Mouse (Mus musculus) limb, embryonic 14.5 days (tissue): ENCODE measurements around the gene Ebf4. TPM values are rescaled to one million over a fixed set of nuclear protein-coding genes. Genes with fewer than 3 reads are reported as not detected.
A peak's percentile ranks its signal among the peaks of the same experiment; 100 is the strongest.

ENCODE experiments used
- ATAC-seq: fragments of 200-750 bp; cut with Nextera tagmentation; 2 replicates; pipeline ENCODE4 v1.8.0; 2017; ENCODE audit warnings: low read depth, moderate number of reproducible peaks, moderate TSS enrichment; ENCODE audit not compliant: low FRiP score
- DNase-seq: peaks from one replicate; pipeline ENCODE4 v3.0.0-alpha.2; 2015; ENCODE audit warnings: low spot score
- H3K27ac ChIP-seq: fragments of 300-500 bp; sonication (generic); replicated peaks from 2 replicates; pipeline ENCODE4 v1.5.1; 2014; ENCODE audit warnings: low read depth, mild to moderate bottlenecking, low read length, moderate library complexity, mixed read lengths
- H3K27me3 ChIP-seq: fragments of 300-500 bp; sonication (generic); 2 replicates; pipeline ENCODE4 v1.6.1; 2014; ENCODE audit warnings: low read length, mixed read lengths; ENCODE audit not compliant: control insufficient read depth, insufficient read depth
- H3K36me3 ChIP-seq: fragments of 300-500 bp; sonication (generic); 2 replicates; pipeline ENCODE4 v1.6.1; 2014; ENCODE audit warnings: mild to moderate bottlenecking, low read length, moderate library complexity, mixed read lengths; ENCODE audit not compliant: control insufficient read depth, insufficient read depth
- H3K4me1 ChIP-seq: fragments of 300-500 bp; sonication (generic); 2 replicates; pipeline ENCODE4 v1.6.1; 2014; ENCODE audit warnings: antibody characterized with exemption, low read length, mixed read lengths; ENCODE audit not compliant: control insufficient read depth, insufficient read depth
- H3K4me2 ChIP-seq: fragments of 300-500 bp; sonication (generic); replicated peaks from 2 replicates; pipeline ENCODE4 v1.6.1; 2014; ENCODE audit warnings: low read depth, mild to moderate bottlenecking, low read length, moderate library complexity; ENCODE audit not compliant: severe bottlenecking
- H3K4me3 ChIP-seq: fragments of 300-500 bp; sonication (generic); replicated peaks from 2 replicates; pipeline ENCODE4 v1.5.1; 2014; ENCODE audit warnings: low read length
- H3K9ac ChIP-seq: fragments of 300-500 bp; sonication (generic); 2 replicates; pipeline ENCODE4 v1.6.1; 2014; ENCODE audit warnings: mild to moderate bottlenecking, low read depth, low read length, moderate library complexity; ENCODE audit not compliant: severe bottlenecking
- H3K9me3 ChIP-seq: fragments of 300-500 bp; sonication (generic); 2 replicates; pipeline ENCODE4 v1.6.1; 2016; ENCODE audit warnings: low read length; ENCODE audit not compliant: control insufficient read depth
- POLR2A ChIP-seq: fragments of 200-500 bp; IDR thresholded peaks from 2 replicates; pipeline ENCODE4 v1.8.0; 2012; ENCODE audit warnings: inconsistent platforms, mild to moderate bottlenecking, moderate library complexity, borderline replicate concordance; ENCODE audit not compliant: insufficient read depth, insufficient read length; ENCODE audit errors: extremely low read depth
- WGBS: fragments of 180-500 bp; shearing (Covaris S2); extraction: QIAGEN DNeasy Blood & Tissue Kit; methylation state at CpG from one replicate; pipeline ENCODE4 v1.1.7; 2014; 5-methylcytosine and 5-hydroxymethylcytosine counted together
- polyA plus RNA-seq, 2 experiments: library from polyadenylated mRNA; depleted of rRNA in 1 of 2; stranded (reverse) in 1 of 2; unstranded in 1 of 2; fragments of >200 nt; fragmentation: Nextera tagmentation in 1 of 2; extraction: Ambion mirVana in 1 of 2; gene quantifications; 2 replicates each; pipeline versions ENCODE4 v1.2.1 to v1.2.3; 2012 to 2014

Ebf4 gene
- polyA plus RNA-seq, 2 experiments, result 5.7 to 27.4 TPM

DNA sequence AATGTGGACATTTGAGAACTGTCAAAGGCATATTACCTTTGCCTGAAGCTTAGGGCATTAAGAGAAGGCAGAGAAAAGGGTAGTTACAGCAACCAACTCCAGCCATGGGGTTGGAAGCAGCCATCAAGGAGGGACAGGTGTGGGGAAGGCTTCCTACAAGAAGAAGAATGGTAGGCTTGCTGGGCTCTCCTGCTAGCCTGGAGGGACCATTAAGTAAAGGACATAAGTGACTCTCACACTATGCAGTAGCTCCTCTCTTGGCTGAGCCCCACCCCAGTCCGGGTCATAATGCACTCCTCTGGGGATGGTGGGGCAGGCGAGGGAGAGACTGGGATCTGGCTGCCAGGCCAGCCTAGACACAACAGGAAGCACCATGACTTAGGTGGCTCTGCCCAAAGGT, 111.2 kb downstream of the Ebf4 start, which contains the start of gene Tmem239:
Gene Tmem239 (plus strand): TSS at position 301 of the 400 bp plus-strand sequence.
- no peak for ATAC-seq
- Histone ChIP-seq H3K27me3 (no peaks in the 10 kb centered on the region), H3K4me1 (peaks cover 26% of the 10 kb centered on the region), H3K4me2 (no peak within 1 kb of the TSS), H3K9me3 (no peaks in the 10 kb centered on the region), H3K36me3 (no peaks in the 10 kb centered on the region), H3K4me3 (no peak within 1 kb of the TSS), H3K27ac (no peak within 1 kb of the TSS), H3K9ac (no peak within 1 kb of the TSS)
- DNase-seq, result no peak
- WGBS, result 79% methylated on average over 2 of the region's 2 CpGs
- TF ChIP-seq POLR2A, result no peak

DNA sequence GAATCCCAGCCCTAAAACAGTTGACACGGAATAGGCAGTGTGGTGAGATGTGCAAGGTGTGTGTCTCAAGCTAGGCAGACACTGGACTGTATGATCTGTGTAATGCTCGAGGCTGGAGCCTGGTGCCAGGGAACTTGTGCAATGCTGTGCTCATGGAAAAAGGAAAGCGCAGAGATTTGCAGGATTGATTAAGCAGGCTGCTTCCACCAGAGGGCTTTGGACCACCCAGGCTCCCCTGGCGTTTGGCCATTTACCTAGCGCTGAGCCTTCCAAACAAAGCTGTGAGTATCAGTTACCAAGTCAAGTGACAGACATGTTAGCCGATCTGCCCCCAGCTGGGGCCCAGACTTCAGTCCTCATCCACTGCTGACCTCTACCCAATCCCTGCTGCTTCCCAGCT, 113.2 kb downstream of the Ebf4 start:
- no peak overlapping the region for H3K4me2 ChIP-seq
- ATAC-seq (peak; percentile 69; the same call in 1 of the 2 replicates), DNase-seq (peak; percentile 85)
- TF ChIP-seq POLR2A, result no peak
- no peak overlapping the region for H3K4me3 ChIP-seq
- 9% methylated on average over 6 of the region's 6 CpGs for WGBS
- no peak overlapping the region for H3K9ac ChIP-seq
- peaks cover 31% of the 10 kb centered on the region for H3K4me1 ChIP-seq
- no peaks in the 10 kb centered on the region for H3K9me3 ChIP-seq
- no peaks in the 10 kb centered on the region for H3K27me3 ChIP-seq
- H3K36me3 ChIP-seq, result no peaks in the 10 kb centered on the region
- peak overlapping the region; percentile 53; the same call in 1 of the 2 replicates for H3K27ac ChIP-seq

DNA sequence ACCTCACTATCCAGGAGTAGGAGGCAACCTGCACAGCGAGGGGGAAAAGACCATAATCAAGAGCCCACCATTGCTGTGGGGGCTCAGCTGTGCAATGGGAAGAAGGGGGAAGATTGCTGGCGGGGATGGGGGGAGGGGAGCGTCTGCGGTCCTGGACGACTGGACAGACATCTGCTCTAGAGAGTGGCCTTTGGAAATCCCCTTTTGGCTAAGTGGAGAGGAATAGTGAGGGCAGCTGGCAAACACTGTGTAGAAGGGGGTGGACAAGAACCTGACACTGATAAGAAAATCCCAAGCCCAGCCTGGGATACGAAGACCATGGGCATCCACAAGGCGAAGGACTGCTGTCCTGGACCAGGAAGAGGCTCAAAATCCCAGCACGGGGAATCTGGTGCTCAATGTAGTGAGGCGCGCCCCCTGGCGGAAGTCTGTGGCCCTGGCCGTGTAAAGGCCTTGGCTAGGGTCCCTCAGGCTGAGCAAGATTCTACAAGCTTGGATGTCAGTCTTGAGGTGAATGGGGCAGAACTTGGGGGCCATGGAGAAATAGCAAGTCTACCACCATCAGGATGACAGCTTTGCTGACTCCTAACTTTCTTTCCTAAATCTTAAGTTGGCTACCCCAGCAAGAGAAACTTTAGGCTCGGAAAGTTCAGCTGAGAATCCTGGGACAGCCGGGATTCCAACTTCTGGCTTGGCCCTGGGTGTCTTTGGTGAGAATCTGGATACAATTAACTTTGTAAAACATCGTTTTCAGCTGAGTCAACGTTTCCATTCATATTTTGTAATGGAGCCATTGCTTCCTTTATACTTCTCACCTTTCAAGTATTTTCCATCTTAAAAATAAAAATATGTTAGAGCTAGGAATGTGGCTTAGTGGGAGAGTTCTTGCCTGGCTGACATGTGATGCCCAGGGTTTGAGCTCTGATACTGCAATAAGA, 116.9 kb downstream of the Ebf4 start:
- Histone ChIP-seq H3K27ac (peak overlapping the region; percentile 11), H3K9me3 (no peaks in the 10 kb centered on the region), H3K36me3 (0 out of 2 replicates have a peak, but pooled peaks cover 5% of the 10 kb centered on the region), H3K4me3 (no peak overlapping the region), H3K4me2 (no peak overlapping the region), H3K9ac (no peak overlapping the region), H3K27me3 (no peaks in the 10 kb centered on the region), H3K4me1 (peaks cover 31% of the 10 kb centered on the region)
- DNase-seq (peak; percentile 87), ATAC-seq (peak; percentile 72)
- no peak for TF ChIP-seq POLR2A
- WGBS, result 34% methylated on average over 16 of the region's 16 CpGs

DNA sequence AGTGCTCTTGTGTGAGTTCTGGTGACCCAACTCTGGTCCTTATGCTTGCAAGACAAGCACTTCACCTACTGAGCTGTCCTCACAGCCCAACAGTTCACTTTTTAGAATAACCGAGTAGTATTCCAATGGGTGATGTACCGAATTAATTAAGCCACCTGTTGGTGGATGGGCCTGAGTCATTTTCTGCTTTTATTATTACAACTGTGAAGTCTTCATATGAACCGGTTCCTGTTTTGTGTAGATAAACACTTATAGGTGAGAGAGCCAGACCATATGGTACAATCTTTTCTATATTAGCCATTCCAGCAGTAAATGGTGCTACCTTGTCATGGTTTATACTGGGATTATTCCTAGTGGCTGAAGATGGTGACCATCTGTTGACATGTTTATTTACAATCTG, 117.8 kb downstream of the Ebf4 start:
- H3K9me3 ChIP-seq, result no peaks in the 10 kb centered on the region
- 84% methylated on average over 3 of the region's 3 CpGs for WGBS
- peaks cover 27% of the 10 kb centered on the region for H3K4me1 ChIP-seq
- no peak overlapping the region for H3K9ac ChIP-seq
- no peak overlapping the region for H3K4me2 ChIP-seq
- H3K27ac ChIP-seq, result no peak overlapping the region
- TF ChIP-seq POLR2A, result no peak
- ATAC-seq (no peak), DNase-seq (no peak)
- H3K27me3 ChIP-seq, result no peaks in the 10 kb centered on the region
- 0 out of 2 replicates have a peak, but pooled peaks cover 5% of the 10 kb centered on the region for H3K36me3 ChIP-seq
- no peak overlapping the region for H3K4me3 ChIP-seq

DNA sequence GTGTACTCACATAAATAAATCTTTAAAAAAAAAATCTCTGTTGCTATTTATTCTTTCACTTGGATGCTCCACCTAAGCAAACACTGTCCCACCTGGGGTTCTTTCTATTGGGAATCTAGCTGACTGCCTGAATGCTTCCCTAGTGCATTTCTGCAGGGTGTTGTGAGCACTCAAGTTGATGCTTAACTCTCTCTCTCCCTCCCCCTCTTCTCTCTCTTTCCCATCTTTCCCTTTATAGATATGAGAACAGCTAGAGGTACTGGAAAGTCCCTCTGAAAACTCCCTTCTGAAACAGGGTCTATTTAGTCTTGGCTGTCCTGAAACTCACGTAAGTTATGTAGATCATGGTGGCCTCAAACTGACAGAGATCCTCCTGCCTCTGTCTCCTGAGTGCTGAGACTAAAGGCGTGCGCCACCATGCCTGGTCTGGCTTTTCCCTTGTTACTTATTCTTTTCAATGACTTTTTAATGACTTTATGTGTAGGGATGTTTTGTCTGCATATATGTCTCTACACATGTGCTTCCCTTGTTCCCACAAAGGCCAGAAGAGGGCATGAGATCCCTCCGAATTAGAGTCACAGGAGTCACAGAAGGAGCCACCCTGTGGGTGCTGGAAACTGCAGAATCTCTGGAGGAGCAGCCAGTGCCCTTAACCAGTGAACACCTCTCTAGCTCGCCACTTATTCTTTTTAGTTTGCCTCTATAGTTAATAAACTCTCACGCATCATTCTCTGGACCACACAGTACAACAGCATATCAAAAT, 119.3 kb downstream of the Ebf4 start:
- Histone ChIP-seq H3K4me1 (peaks cover 13% of the 10 kb centered on the region), H3K9me3 (no peaks in the 10 kb centered on the region), H3K27ac (no peak overlapping the region), H3K9ac (no peak overlapping the region), H3K27me3 (no peaks in the 10 kb centered on the region), H3K4me2 (no peak overlapping the region), H3K4me3 (no peak overlapping the region), H3K36me3 (peaks cover 14% of the 10 kb centered on the region)
- 81% methylated on average over 6 of the region's 6 CpGs for WGBS
- TF ChIP-seq POLR2A, result no peak
- no peak for DNase-seq
- ATAC-seq, result no peak

Other genes starting within 250 kb of the Ebf4 start
- 0.05 and 0.10 TPM in 2 replicates for gene Tgm6, start 182.8 kb upstream of the Ebf4 start, polyA plus RNA-seq (2012; rRNA removed)
- gene Tgm6, start 182.8 kb upstream of the Ebf4 start, polyA plus RNA-seq (2014; fragmentation: Nextera tagmentation; extraction: Ambion mirVana), result 0.07 TPM in 1 of 2 replicates, not detected in the other
- 423 and 497 TPM in 2 replicates for gene Snrpb, start 115.8 kb upstream of the Ebf4 start, polyA plus RNA-seq (2012; rRNA removed)
- gene Snrpb, start 115.8 kb upstream of the Ebf4 start, polyA plus RNA-seq (2014; fragmentation: Nextera tagmentation; extraction: Ambion mirVana), result 578 and 606 TPM in 2 replicates
- 0.04 TPM in 2 replicates for gene Tmc2, start 100.0 kb upstream of the Ebf4 start, polyA plus RNA-seq (2012; rRNA removed)
- not detected in 2 replicates for gene Tmc2, start 100.0 kb upstream of the Ebf4 start, polyA plus RNA-seq (2014; fragmentation: Nextera tagmentation; extraction: Ambion mirVana)
- 319 and 357 TPM in 2 replicates for gene Nop56, start 20.7 kb upstream of the Ebf4 start, polyA plus RNA-seq (2012; rRNA removed)
- gene Nop56, start 20.7 kb upstream of the Ebf4 start, polyA plus RNA-seq (2014; fragmentation: Nextera tagmentation; extraction: Ambion mirVana), result 253 and 255 TPM in 2 replicates
- gene Idh3b, start 10.6 kb upstream of the Ebf4 start, polyA plus RNA-seq (2012; rRNA removed), result 181 and 193 TPM in 2 replicates
- 164 and 169 TPM in 2 replicates for gene Idh3b, start 10.6 kb upstream of the Ebf4 start, polyA plus RNA-seq (2014; fragmentation: Nextera tagmentation; extraction: Ambion mirVana)
- gene Cpxm1, start 102.4 kb downstream of the Ebf4 start, polyA plus RNA-seq (2012; rRNA removed), result 112 and 129 TPM in 2 replicates
- gene Cpxm1, start 102.4 kb downstream of the Ebf4 start, polyA plus RNA-seq (2014; fragmentation: Nextera tagmentation; extraction: Ambion mirVana), result 108 and 125 TPM in 2 replicates
- not detected in 2 replicates for gene Gm28372, start 110.1 kb downstream of the Ebf4 start, polyA plus RNA-seq (2012; rRNA removed)
- gene Gm28372, start 110.1 kb downstream of the Ebf4 start, polyA plus RNA-seq (2014; fragmentation: Nextera tagmentation; extraction: Ambion mirVana), result not detected in 2 replicates
- gene 1700020A23Rik, start 110.1 kb downstream of the Ebf4 start, polyA plus RNA-seq (2012; rRNA removed), result not detected in 2 replicates
- gene 1700020A23Rik, start 110.1 kb downstream of the Ebf4 start, polyA plus RNA-seq (2014; fragmentation: Nextera tagmentation; extraction: Ambion mirVana), result not detected in 2 replicates
- gene Tmem239, start 111.3 kb downstream of the Ebf4 start, polyA plus RNA-seq (2012; rRNA removed), result not detected in 2 replicates
- not detected in 2 replicates for gene Tmem239, start 111.3 kb downstream of the Ebf4 start, polyA plus RNA-seq (2014; fragmentation: Nextera tagmentation; extraction: Ambion mirVana)
- 148 and 170 TPM in 2 replicates for gene Vps16, start 129.2 kb downstream of the Ebf4 start, polyA plus RNA-seq (2012; rRNA removed)
- gene Vps16, start 129.2 kb downstream of the Ebf4 start, polyA plus RNA-seq (2014; fragmentation: Nextera tagmentation; extraction: Ambion mirVana), result 67.0 and 82.3 TPM in 2 replicates
- gene Pced1a, start 129.5 kb downstream of the Ebf4 start, polyA plus RNA-seq (2012; rRNA removed), result 57.5 and 64.1 TPM in 2 replicates
- 13.0 and 13.2 TPM in 2 replicates for gene Pced1a, start 129.5 kb downstream of the Ebf4 start, polyA plus RNA-seq (2014; fragmentation: Nextera tagmentation; extraction: Ambion mirVana)
- 81.7 and 94.9 TPM in 2 replicates for gene Ptpra, start 155.1 kb downstream of the Ebf4 start, polyA plus RNA-seq (2012; rRNA removed)
- gene Ptpra, start 155.1 kb downstream of the Ebf4 start, polyA plus RNA-seq (2014; fragmentation: Nextera tagmentation; extraction: Ambion mirVana), result 118 and 124 TPM in 2 replicates